Mouse (Mus musculus): ENCODE measurements around the gene 4930522L14Rik. TPM values are rescaled to one million over a fixed set of nuclear protein-coding genes. Genes with fewer than 3 reads are reported as not detected.

The 4930522L14Rik gene
- total RNA-seq (2023) = 11.2 to 16.0 TPM (median 13.5 TPM) in 4 replicates

DNA sequence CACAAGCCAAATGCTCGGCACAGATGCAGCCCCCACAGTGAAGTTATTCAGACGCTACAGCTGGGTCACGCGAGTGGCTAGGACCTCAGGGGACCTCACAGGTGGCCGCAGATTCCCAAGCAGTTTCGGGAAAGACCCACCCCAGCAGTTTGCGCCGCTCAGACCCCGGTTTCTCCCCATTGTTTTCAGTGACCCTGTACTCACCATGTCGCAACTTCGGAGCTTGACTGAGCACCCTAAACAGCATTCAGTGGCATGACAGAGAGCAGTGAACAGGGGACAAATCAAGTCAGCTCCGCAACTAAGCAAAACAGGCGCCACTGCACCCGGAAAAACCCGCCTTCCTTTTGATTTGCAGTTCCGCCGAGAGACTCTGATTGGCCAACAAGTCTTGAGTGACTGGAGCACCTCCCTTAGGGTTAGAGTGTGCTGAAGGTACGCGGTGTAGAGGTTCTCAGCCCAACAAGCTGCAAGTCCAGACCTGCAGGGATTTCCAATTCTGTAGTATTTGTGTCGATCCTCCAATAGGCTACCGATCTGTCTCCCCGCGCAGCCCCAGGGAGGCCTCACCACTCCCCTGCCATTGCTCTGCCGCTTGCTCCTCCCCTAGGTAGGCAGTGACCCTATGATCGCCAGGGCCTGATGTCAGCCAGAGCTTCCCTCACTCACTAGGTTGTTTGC is at the start of gene 4930522L14Rik:
TSS of gene 4930522L14Rik (minus strand) at position 496 of the 681 bp plus-strand sequence.

DNA sequence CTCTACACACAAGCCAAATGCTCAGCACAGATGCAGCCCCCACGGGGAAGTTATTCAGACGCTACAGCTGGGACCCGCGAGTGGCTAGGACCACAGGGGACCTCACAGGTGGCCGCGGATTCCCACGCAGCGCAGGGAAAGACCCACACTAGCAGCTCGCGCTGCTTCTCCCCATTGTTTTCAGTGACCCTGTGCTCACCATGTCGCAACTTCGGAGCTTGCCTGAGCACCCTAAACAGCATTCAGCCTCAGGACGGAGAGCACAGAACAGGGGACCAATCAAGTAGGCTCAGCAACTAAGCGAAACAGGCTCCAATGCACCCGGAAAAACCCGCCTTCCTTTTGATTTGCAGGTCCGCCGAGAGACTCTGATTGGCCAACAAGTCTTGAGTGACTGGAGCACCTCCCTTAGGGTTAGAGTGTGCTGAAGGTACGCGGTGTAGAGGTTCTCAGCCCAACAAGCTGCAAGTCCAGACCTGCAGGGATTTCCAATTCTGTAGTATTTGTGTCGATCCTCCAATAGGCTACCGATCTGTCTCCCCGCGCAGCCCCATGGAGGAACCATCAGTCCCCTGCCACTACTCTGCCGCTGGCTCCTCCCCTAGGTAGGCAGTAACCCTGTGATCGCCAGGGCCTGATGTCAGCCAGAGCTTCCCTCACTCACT is 61.0 kb downstream of the 4930522L14Rik start, which contains the start of gene 5430403G16Rik:
TSS of gene 5430403G16Rik (minus strand) at position 505 of the 665 bp plus-strand sequence.

Other genes starting within 250 kb of the 4930522L14Rik start
- 113 to 122 TPM (median 115 TPM) in 4 replicates for gene Crlf2, start 192.9 kb downstream of the 4930522L14Rik start, total RNA-seq (2023)
- gene 5430403G16Rik, start 60.8 kb downstream of the 4930522L14Rik start, total RNA-seq (2023) = 3.1 to 4.0 TPM (median 3.6 TPM) in 4 replicates
- gene Gm15446, start 171.5 kb upstream of the 4930522L14Rik start, total RNA-seq (2023) = 27.6 to 32.5 TPM (median 30.9 TPM) in 4 replicates
- 33.6 to 50.3 TPM (median 47.2 TPM) in 4 replicates for gene Zfp932, start 244.6 kb upstream of the 4930522L14Rik start, total RNA-seq (2023)

All from B cell, adult 62 days (primary cell).